Mouse (Mus musculus) gastrocnemius, postnatal 25 days (tissue): ENCODE results near the gene Unk. TPM values are rescaled to one million over a fixed set of nuclear protein-coding genes. Genes with fewer than 3 reads are reported as not detected.
A peak's percentile ranks its signal among the peaks of the same experiment; 100 is the strongest.
"Not testable (repeated sequence)": the region's sequence is repeated elsewhere in the genome, so short reads cannot be mapped to it uniquely, and the experiment has no call there.

Experiments used
- DNase-seq: peaks from one replicate; pipeline ENCODE4 v3.0.0; 2022
- total RNA-seq, 2 experiments: library from RNA; stranded (reverse); gene quantifications; 1 replicate in 1 of 2; 2 replicates in 1 of 2; pipeline ENCODE4 v1.2.3; 2021

Unk gene
- total RNA-seq, 2 experiments from 2014 or later: 6.1 to 6.6 TPM

- DNase-seq: no peak
Observed at GRCm38 (mm10) chr11:116088741-116089394, 58.7 kb downstream of the Unk start.

GRCm38 (mm10) chr11:116089545-116089944, 59.4 kb downstream of the Unk start:
- no peak for DNase-seq

- no peak for DNase-seq
Observed at GRCm38 (mm10) chr11:116091591-116091990, 61.5 kb downstream of the Unk start.

- not testable (repeated sequence) for DNase-seq
Observed at GRCm38 (mm10) chr11:116092959-116093358, 62.8 kb downstream of the Unk start.

- peak; percentile 4 for DNase-seq
Observed at GRCm38 (mm10) chr11:116093771-116094565, 63.8 kb downstream of the Unk start.

GRCm38 (mm10) chr11:116095573-116095972, 65.5 kb downstream of the Unk start:
- peak; percentile 57 for DNase-seq

GRCm38 (mm10) chr11:116096213-116097108, 66.3 kb downstream of the Unk start:
- DNase-seq: peak; percentile 3

GRCm38 (mm10) chr11:116098711-116099460, 68.8 kb downstream of the Unk start:
- DNase-seq: peak; percentile 50

GRCm38 (mm10) chr11:116099462-116099861, 69.3 kb downstream of the Unk start:
- no peak for DNase-seq

GRCm38 (mm10) chr11:116100385-116100784, 70.3 kb downstream of the Unk start:
- peak; percentile 94 for DNase-seq

GRCm38 (mm10) chr11:116100839-116101238, 70.7 kb downstream of the Unk start:
- DNase-seq: no peak

GRCm38 (mm10) chr11:116101931-116102381, 71.8 kb downstream of the Unk start:
- DNase-seq: peak; percentile 84

GRCm38 (mm10) chr11:116102472-116102871, 72.3 kb downstream of the Unk start:
- no peak for DNase-seq

- DNase-seq: no peak
Observed at GRCm38 (mm10) chr11:116103572-116103971, 73.5 kb downstream of the Unk start.

- peak; percentile 87 for DNase-seq
Observed at GRCm38 (mm10) chr11:116104006-116104646, 74.0 kb downstream of the Unk start.

- no peak for DNase-seq
Observed at GRCm38 (mm10) chr11:116105065-116105464, 74.9 kb downstream of the Unk start.

GRCm38 (mm10) chr11:116106154-116106962, 76.2 kb downstream of the Unk start:
- no peak for DNase-seq

GRCm38 (mm10) chr11:116106963-116107776, 77.0 kb downstream of the Unk start:
- no peak for DNase-seq

- no peak for DNase-seq
Observed at GRCm38 (mm10) chr11:116107777-116108285, 77.7 kb downstream of the Unk start.
